Mouse (Mus musculus) duodenum, adult 2 months (tissue): ENCODE results near the gene Golt1a. TPM values are rescaled to one million over a fixed set of nuclear protein-coding genes. Genes with fewer than 3 reads are reported as not detected.

Experiments used
- polyA plus RNA-seq: library from polyadenylated mRNA; depleted of rRNA; stranded (reverse); fragments of >200 nt; gene quantifications from 2 replicates; pipeline ENCODE4 v1.2.3, GENCODE M21; 2012; ENCODE audit warnings: low replicate concordance; rRNA removed

The Golt1a gene
- polyA plus RNA-seq, result 34.7 and 60.4 TPM in 2 replicates

GRCm38 (mm10) chr1:133309652-133310267 is at the start of gene Golt1a:
Gene Golt1a (plus strand): TSS chr1:133309800.

DNA sequence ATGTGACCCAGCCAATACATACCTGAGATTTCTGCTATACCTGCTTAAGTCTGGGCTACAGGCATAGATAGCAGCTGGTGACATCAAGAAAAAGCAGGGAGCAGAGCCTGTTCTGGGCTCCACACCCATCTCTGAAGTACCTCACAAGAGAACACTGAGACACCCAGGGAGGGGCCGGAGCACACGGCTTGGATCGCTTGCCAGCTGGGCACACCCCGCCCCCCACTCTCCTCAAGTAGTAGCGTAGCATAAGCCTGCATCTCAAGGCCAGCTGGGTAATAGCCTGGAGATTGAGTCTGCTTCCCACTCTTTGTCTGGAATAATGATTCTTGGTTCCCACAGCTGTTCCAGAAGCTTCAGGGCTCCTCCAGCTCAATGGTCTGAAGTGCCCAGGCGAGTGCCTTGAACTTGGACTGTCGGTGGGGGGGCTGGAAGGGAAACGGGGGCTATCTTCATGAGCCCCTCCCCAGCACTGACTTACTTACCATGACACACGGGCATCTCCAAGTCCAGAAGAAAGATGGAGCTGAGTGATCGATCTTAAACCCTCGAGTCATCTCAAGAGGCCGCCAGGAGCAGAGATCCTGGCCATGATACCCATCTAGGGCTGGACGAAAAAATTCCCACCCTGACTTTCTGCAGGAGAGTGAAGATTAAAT is 11.8 kb downstream of the Golt1a start, which contains the start of gene Kiss1:
Gene Kiss1 (plus strand): TSS at position 609 of the 659 bp plus-strand sequence.

DNA sequence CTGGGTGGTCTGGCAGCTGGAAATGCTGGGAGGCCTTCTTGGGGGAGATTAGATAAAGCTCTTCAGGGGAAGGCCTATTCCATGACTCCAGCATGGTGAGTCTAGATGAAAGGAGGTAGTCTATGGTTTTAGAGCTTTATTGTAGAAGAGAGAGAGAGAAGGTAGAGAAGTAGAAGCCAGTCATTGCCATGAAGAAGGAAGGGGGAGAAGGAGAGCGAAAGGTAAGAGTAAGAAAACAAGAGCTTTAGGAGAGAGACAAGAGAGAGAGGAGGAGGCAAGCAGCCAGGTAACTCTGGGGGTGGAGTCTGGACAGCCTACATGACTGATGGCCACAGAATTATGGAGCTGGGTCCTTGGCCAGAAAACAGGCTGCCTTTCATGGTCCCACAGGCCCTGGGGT is 40.6 kb downstream of the Golt1a start, which contains the start of gene Ren1:
Gene Ren1 (plus strand): TSS at position 301 of the 400 bp plus-strand sequence.

GRCm38 (mm10) chr1:133363276-133364021 is 53.8 kb downstream of the Golt1a start, which contains the start of gene Etnk2:
Gene Etnk2 (plus strand): TSS chr1:133363572.

Other genes with a start within 250 kb of the Golt1a start
- gene Ppp1r15b, start 178.7 kb upstream of the Golt1a start, polyA plus RNA-seq, result 26.4 and 31.0 TPM in 2 replicates
- 35.9 and 78.5 TPM in 2 replicates for gene Plekha6, start 145.6 kb upstream of the Golt1a start, polyA plus RNA-seq
- not detected in 2 replicates for gene Kiss1, start 12.1 kb downstream of the Golt1a start, polyA plus RNA-seq
- 0.36 TPM in 1 of 2 replicates, not detected in the other for gene Ren1, start 40.7 kb downstream of the Golt1a start, polyA plus RNA-seq
- gene Etnk2, start 53.8 kb downstream of the Golt1a start, polyA plus RNA-seq, result 0.50 and 0.70 TPM in 2 replicates
- gene Sox13, start 114.6 kb downstream of the Golt1a start, polyA plus RNA-seq, result 47.7 and 115 TPM in 2 replicates